Mouse (Mus musculus): ENCODE data around the gene Cacna2d3. TPM values are rescaled to one million over a fixed set of nuclear protein-coding genes. Genes with fewer than 3 reads are reported as not detected.

Gene Cacna2d3
- total RNA-seq, 2 experiments from 2014 or later = 103 to 108 TPM

- DNase-seq = no peak
Measured at GRCm38 (mm10) chr14:28996569-28996968, 725.1 kb downstream of the Cacna2d3 start.

GRCm38 (mm10) chr14:28988211-28988900 is 733.3 kb downstream of the Cacna2d3 start:
- DNase-seq = no peak

GRCm38 (mm10) chr14:28984276-28984675 is 737.4 kb downstream of the Cacna2d3 start:
- DNase-seq = no peak

GRCm38 (mm10) chr14:28980482-28980881 is 741.2 kb downstream of the Cacna2d3 start:
- DNase-seq = no peak

GRCm38 (mm10) chr14:28979230-28979629 is 742.4 kb downstream of the Cacna2d3 start:
- no peak for DNase-seq

GRCm38 (mm10) chr14:28972620-28973019 is 749.0 kb downstream of the Cacna2d3 start:
- no peak for DNase-seq

GRCm38 (mm10) chr14:28969247-28969646 is 752.4 kb downstream of the Cacna2d3 start:
- peak in 1 of 2 experiments; percentile 34 for DNase-seq

GRCm38 (mm10) chr14:28966881-28967280 is 754.8 kb downstream of the Cacna2d3 start:
- DNase-seq = no peak

- DNase-seq = no peak
Measured at GRCm38 (mm10) chr14:28961379-28961778, 760.3 kb downstream of the Cacna2d3 start.

- no peak for DNase-seq
Measured at GRCm38 (mm10) chr14:28959042-28959441, 762.6 kb downstream of the Cacna2d3 start.

GRCm38 (mm10) chr14:28958131-28959015 is 763.3 kb downstream of the Cacna2d3 start:
- peak; percentile 59 to 70 for DNase-seq

- DNase-seq = no peak
Measured at GRCm38 (mm10) chr14:28955181-28955580, 766.5 kb downstream of the Cacna2d3 start.

- no peak for DNase-seq
Measured at GRCm38 (mm10) chr14:28954588-28954987, 767.1 kb downstream of the Cacna2d3 start.

GRCm38 (mm10) chr14:28954086-28954485 is 767.6 kb downstream of the Cacna2d3 start:
- no peak for DNase-seq

- DNase-seq = no peak
Measured at GRCm38 (mm10) chr14:28953409-28953808, 768.3 kb downstream of the Cacna2d3 start.

GRCm38 (mm10) chr14:28950499-28950898 is 771.2 kb downstream of the Cacna2d3 start:
- no peak for DNase-seq

- DNase-seq = no peak
Measured at GRCm38 (mm10) chr14:28949785-28950184, 771.9 kb downstream of the Cacna2d3 start.

- no peak for DNase-seq
Measured at GRCm38 (mm10) chr14:28948019-28948850, 773.4 kb downstream of the Cacna2d3 start.

- DNase-seq = no peak
Measured at GRCm38 (mm10) chr14:28932746-28933293, 788.8 kb downstream of the Cacna2d3 start.

- DNase-seq = no peak
Measured at GRCm38 (mm10) chr14:28923180-28923961, 798.3 kb downstream of the Cacna2d3 start.

- DNase-seq = peak; percentile 23 to 38
Measured at GRCm38 (mm10) chr14:28918871-28919270, 802.8 kb downstream of the Cacna2d3 start.

Measured in layer of hippocampus, postnatal 36 days (tissue).